Mouse (Mus musculus) heart, embryonic 15.5 days (tissue): Measurements from ENCODE around the gene Myo1d. TPM values are rescaled to one million over a fixed set of nuclear protein-coding genes. Genes with fewer than 3 reads are reported as not detected.
A peak's percentile ranks its signal among the peaks of the same experiment; 100 is the strongest.

Experiments used
- ATAC-seq: fragments of 200-750 bp; cut with Nextera tagmentation; replicated peaks from 2 replicates; pipeline ENCODE4 v1.8.0; 2017; ENCODE audit warnings: low read depth, moderate TSS enrichment; ENCODE audit not compliant: insufficient number of reproducible peaks, insufficient read depth, low FRiP score
- H3K27ac ChIP-seq: fragments of 300-500 bp; sonication (generic); 2 replicates; pipeline ENCODE4 v1.5.1; 2015; ENCODE audit warnings: mild to moderate bottlenecking, inconsistent platforms
- H3K27me3 ChIP-seq: fragments of 300-500 bp; sonication (generic); 2 replicates; pipeline ENCODE4 v1.6.1; 2015; ENCODE audit warnings: inconsistent platforms
- H3K36me3 ChIP-seq: fragments of 300-500 bp; sonication (generic); 2 replicates; pipeline ENCODE4 v1.6.1; 2015; ENCODE audit warnings: mild to moderate bottlenecking, inconsistent platforms
- H3K4me1 ChIP-seq: fragments of 300-500 bp; sonication (generic); replicated peaks from 2 replicates; pipeline ENCODE4 v1.6.1; 2015; ENCODE audit warnings: inconsistent platforms
- H3K4me2 ChIP-seq: fragments of 300-500 bp; sonication (generic); 2 replicates; pipeline ENCODE4 v1.6.1; 2015; ENCODE audit warnings: inconsistent platforms, mild to moderate bottlenecking, moderate library complexity
- H3K4me3 ChIP-seq: fragments of 300-500 bp; sonication (generic); 2 replicates; pipeline ENCODE4 v1.5.1; 2015; ENCODE audit warnings: mild to moderate bottlenecking, inconsistent platforms
- H3K9ac ChIP-seq: fragments of 300-500 bp; sonication (generic); 2 replicates; pipeline ENCODE4 v1.6.1; 2015; ENCODE audit warnings: mild to moderate bottlenecking, inconsistent platforms
- H3K9me3 ChIP-seq: fragments of 300-500 bp; sonication (generic); replicated peaks from 2 replicates; pipeline ENCODE4 v1.6.1; 2016; ENCODE audit warnings: inconsistent platforms
- WGBS: fragments of 180-500 bp; shearing (Covaris S2); methylation state at CpG from one replicate; pipeline ENCODE4 v1.1.7; 2015; ENCODE audit warnings: mixed read lengths; 5-methylcytosine and 5-hydroxymethylcytosine counted together
- polyA plus RNA-seq: library from polyadenylated mRNA; unstranded; fragments of >200 nt; fragmentation: Nextera tagmentation; extraction: Ambion mirVana; gene quantifications from 2 replicates; pipeline ENCODE4 v1.2.1, GENCODE M21; 2015

The Myo1d gene
- polyA plus RNA-seq, 1 experiment from 2014 or later: 6.9 TPM

GRCm38 (mm10) chr11:80613534-80613933, 166.3 kb downstream of the Myo1d start:
- H3K9ac ChIP-seq: no peak overlapping the region
- ATAC-seq: no peak
- H3K27ac ChIP-seq: no peak overlapping the region
- H3K9me3 ChIP-seq: no peaks in the 10 kb centered on the region
- no peaks in the 10 kb centered on the region for H3K4me1 ChIP-seq
- no peaks in the 10 kb centered on the region for H3K27me3 ChIP-seq
- no peaks in the 10 kb centered on the region for H3K36me3 ChIP-seq
- WGBS: 4% methylated on average over 6 of the region's 6 CpGs
- no peak overlapping the region for H3K4me2 ChIP-seq
- H3K4me3 ChIP-seq: no peak overlapping the region

DNA sequence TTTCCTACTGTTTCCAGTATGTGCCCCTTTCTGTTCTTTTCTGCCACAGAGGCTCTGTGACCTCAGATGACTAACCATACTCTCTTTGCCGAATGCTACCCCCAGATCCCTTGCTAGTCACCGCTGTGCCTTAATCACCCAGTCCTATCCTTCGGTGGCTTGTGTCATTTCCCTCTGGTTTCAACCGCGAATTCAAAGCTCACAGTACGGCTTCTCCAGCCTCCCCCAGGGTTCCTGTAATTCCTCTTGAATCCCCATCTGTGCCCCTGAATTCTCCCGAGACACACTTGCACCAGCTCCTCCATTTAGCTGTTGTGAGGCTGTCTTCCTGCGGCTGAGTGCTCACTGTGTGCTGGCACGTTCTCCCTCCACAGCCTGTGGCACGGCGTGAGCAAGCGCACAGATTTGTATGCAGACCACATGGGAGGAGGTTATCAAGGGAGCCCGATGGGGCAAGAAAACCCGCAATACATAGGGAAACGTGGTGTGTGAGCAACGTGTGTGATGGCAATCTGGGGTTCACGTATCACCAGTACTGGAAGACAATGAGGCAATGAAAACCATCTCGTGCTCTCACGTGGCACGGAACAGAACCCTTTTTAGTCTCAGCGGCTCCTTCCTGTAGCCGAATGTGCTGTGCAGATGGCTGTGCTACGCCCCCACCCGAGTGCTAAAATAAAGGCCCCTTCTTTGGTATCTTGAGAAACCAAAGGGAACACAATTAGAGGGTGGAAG, 177.0 kb downstream of the Myo1d start:
- Histone ChIP-seq H3K4me2 (peak overlapping the region; percentile 72), H3K27ac (no peak overlapping the region), H3K9ac (peak overlapping the region; percentile 35; the same call in 1 of the 2 replicates), H3K36me3 (no peaks in the 10 kb centered on the region), H3K9me3 (no peaks in the 10 kb centered on the region), H3K27me3 (peaks cover 3% of the 10 kb centered on the region; the same call in 1 of the 2 replicates), H3K4me3 (peak overlapping the region; percentile 41), H3K4me1 (peaks cover 12% of the 10 kb centered on the region)
- 7% methylated on average over 24 of the region's 24 CpGs for WGBS
- no peak; the same call in 1 of the 2 replicates for ATAC-seq

DNA sequence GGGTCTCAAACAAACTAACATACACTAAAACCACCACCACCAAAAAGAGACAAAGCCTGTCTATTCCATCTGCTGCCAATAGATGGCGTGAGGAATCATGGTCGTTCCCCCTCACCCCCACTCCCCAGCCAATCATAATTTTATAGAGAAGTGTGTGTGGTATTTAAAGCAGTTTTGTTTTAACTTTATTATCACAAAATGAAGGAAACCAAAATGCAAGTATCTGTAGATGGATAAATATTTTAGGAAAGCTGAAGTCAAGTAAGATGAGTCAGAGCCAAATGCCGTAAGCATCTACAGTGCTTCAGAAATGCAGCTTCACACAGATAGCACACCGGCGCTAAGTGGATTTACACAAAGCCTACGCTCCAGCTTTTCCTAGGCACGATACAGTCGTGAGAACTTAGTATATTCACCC, 177.8 kb downstream of the Myo1d start:
- ATAC-seq: no peak
- H3K27me3 ChIP-seq: peaks cover 3% of the 10 kb centered on the region; the same call in 1 of the 2 replicates
- no peak overlapping the region for H3K27ac ChIP-seq
- no peaks in the 10 kb centered on the region for H3K9me3 ChIP-seq
- H3K4me2 ChIP-seq: peak overlapping the region; percentile 72
- H3K9ac ChIP-seq: no peak overlapping the region
- no peak overlapping the region for H3K4me3 ChIP-seq
- WGBS: 17% methylated on average over 8 of the region's 8 CpGs
- H3K36me3 ChIP-seq: no peaks in the 10 kb centered on the region
- H3K4me1 ChIP-seq: peaks cover 12% of the 10 kb centered on the region

- H3K27ac ChIP-seq: no peak overlapping the region
- H3K9ac ChIP-seq: no peak overlapping the region
- H3K4me1 ChIP-seq: peaks cover 12% of the 10 kb centered on the region
- WGBS: 61% methylated on average over 20 of the region's 20 CpGs
- peaks cover 3% of the 10 kb centered on the region; the same call in 1 of the 2 replicates for H3K27me3 ChIP-seq
- ATAC-seq: no peak
- no peak overlapping the region for H3K4me3 ChIP-seq
- no peak overlapping the region for H3K4me2 ChIP-seq
- H3K36me3 ChIP-seq: no peaks in the 10 kb centered on the region
- no peaks in the 10 kb centered on the region for H3K9me3 ChIP-seq
Measured at GRCm38 (mm10) chr11:80601040-80601864, 178.6 kb downstream of the Myo1d start.

DNA sequence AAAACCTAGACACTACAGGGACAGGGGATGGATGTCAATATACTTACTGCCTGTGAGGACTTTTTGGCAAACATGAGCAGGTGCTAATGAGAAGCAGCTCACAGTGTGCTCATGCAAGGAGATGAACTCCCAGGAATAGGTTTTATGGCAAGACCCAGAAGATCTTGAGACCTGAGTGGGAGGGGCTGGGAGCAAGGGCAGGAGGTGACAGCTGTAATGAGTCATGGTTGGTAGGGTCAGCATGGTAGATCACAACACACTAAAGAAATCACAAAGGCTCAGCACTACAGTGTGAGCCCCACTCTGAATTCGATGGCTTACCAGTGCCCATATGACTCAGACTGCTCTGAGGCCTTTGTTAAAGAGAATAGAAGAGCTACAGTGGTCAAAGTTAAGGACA, 184.3 kb downstream of the Myo1d start:
- WGBS: 85% methylated on average over 1 of the region's 1 CpGs
- Histone ChIP-seq H3K9me3 (no peaks in the 10 kb centered on the region), H3K4me2 (no peak overlapping the region), H3K4me3 (no peak overlapping the region), H3K9ac (no peak overlapping the region), H3K27ac (no peak overlapping the region), H3K27me3 (no peaks in the 10 kb centered on the region), H3K4me1 (no peaks in the 10 kb centered on the region), H3K36me3 (no peaks in the 10 kb centered on the region)
- ATAC-seq: no peak

DNA sequence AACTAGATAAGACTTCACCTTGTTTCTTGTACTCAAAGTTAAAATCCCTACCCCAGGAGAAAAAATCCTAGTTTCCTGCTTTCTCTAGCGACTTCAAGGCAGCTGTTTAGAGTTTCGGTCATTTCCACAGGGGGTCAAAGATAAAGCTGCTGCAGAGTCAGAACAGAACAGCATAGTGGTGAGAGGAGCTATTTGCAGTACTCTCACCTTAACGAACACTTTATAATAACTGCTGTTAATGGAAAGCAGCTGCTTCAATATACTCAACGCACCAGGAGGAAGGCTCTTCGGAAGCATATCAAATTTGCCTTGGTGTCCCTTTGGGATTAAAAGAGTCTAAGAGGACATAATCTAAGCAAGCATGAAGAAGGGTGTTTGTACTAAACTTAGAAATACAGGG, 190.4 kb downstream of the Myo1d start:
- no peak overlapping the region for H3K27ac ChIP-seq
- H3K9ac ChIP-seq: no peak overlapping the region
- no peaks in the 10 kb centered on the region for H3K27me3 ChIP-seq
- WGBS: 20% methylated on average over 5 of the region's 5 CpGs
- no peak for ATAC-seq
- no peaks in the 10 kb centered on the region for H3K36me3 ChIP-seq
- no peak overlapping the region for H3K4me3 ChIP-seq
- H3K9me3 ChIP-seq: no peaks in the 10 kb centered on the region
- no peak overlapping the region for H3K4me2 ChIP-seq
- H3K4me1 ChIP-seq: no peaks in the 10 kb centered on the region

GRCm38 (mm10) chr11:80585761-80586160, 194.1 kb downstream of the Myo1d start:
- Histone ChIP-seq H3K4me2 (no peak overlapping the region), H3K9ac (no peak overlapping the region), H3K9me3 (no peaks in the 10 kb centered on the region), H3K36me3 (no peaks in the 10 kb centered on the region; the same call in 1 of the 2 replicates), H3K27me3 (no peaks in the 10 kb centered on the region), H3K4me1 (no peaks in the 10 kb centered on the region), H3K4me3 (no peak overlapping the region), H3K27ac (no peak overlapping the region)
- no peak for ATAC-seq

GRCm38 (mm10) chr11:80585211-80585610, 194.6 kb downstream of the Myo1d start:
- 59% methylated on average over 11 of the region's 11 CpGs for WGBS
- no peak for ATAC-seq
- H3K4me1 ChIP-seq: no peaks in the 10 kb centered on the region

DNA sequence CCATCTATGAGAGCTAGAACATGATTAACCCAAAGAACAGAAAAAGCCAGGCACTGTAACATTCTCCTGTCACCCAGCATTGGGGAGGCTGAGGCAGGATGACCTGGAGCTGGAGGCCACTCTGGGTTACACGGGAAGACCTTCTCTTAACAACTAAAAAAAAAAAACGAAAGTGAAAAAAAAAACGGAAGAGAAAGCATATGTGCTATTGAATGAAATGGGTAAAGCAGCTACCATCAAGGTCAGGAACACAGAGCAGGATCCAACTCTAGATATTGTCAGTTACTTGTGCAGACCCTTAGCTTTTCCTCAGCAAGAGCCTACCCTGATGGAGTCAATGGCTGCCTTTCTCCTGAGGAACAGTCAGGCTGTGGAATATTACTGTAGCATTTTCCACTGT, 199.3 kb downstream of the Myo1d start:
- ATAC-seq: no peak
- Histone ChIP-seq H3K9ac (no peak overlapping the region), H3K27me3 (no peaks in the 10 kb centered on the region), H3K36me3 (no peaks in the 10 kb centered on the region; the same call in 1 of the 2 replicates), H3K4me2 (no peak overlapping the region), H3K27ac (no peak overlapping the region), H3K4me3 (no peak overlapping the region), H3K9me3 (no peaks in the 10 kb centered on the region), H3K4me1 (0 out of 2 replicates have a peak, but pooled peaks cover 4% of the 10 kb centered on the region)
- WGBS: 76% methylated on average over 3 of the region's 3 CpGs

More at GRCm38 (mm10) chr11:80585211-80585610, 194.6 kb downstream of the Myo1d start:
- Histone ChIP-seq H3K27me3 (no peaks in the 10 kb centered on the region), H3K27ac (no peak overlapping the region), H3K9me3 (no peaks in the 10 kb centered on the region), H3K36me3 (no peaks in the 10 kb centered on the region; the same call in 1 of the 2 replicates), H3K4me2 (no peak overlapping the region), H3K4me3 (no peak overlapping the region), H3K9ac (no peak overlapping the region)

GRCm38 (mm10) chr11:80577747-80578640, 201.8 kb downstream of the Myo1d start:
- no peak overlapping the region for H3K27ac ChIP-seq
- WGBS: 42% methylated on average over 14 of the region's 14 CpGs
- H3K9me3 ChIP-seq: no peaks in the 10 kb centered on the region
- no peak overlapping the region for H3K9ac ChIP-seq
- no peak overlapping the region for H3K4me3 ChIP-seq
- H3K4me2 ChIP-seq: 0 out of 2 replicates have a peak overlapping the region, but pooled peaks have one; percentile 29
- peak; percentile 62; the same call in 1 of the 2 replicates for ATAC-seq
- no peaks in the 10 kb centered on the region for H3K27me3 ChIP-seq
- 0 out of 2 replicates have a peak, but pooled peaks cover 4% of the 10 kb centered on the region for H3K4me1 ChIP-seq
- H3K36me3 ChIP-seq: no peaks in the 10 kb centered on the region

DNA sequence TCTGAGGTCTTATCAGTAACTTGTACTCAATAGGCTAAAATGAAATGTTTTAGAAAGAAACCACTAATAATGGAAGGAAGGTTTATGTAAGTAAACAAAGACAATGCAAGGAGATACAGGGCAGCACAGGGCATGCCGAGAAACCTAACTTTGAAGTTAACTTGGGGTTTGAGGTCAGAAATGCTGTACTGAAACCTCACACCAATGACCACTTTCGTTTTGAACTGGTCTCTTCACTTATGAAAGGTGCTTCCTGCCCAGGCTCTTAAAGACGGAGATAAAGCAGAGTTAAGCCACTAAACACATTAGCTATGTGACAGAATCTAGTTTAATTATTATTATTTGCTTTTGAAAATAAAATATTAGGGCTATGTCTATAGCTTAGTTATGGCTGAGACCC, 204.0 kb downstream of the Myo1d start:
- Histone ChIP-seq H3K9ac (no peak overlapping the region), H3K4me2 (no peak overlapping the region), H3K4me3 (no peak overlapping the region), H3K27me3 (no peaks in the 10 kb centered on the region), H3K27ac (no peak overlapping the region), H3K9me3 (no peaks in the 10 kb centered on the region), H3K4me1 (0 out of 2 replicates have a peak, but pooled peaks cover 4% of the 10 kb centered on the region), H3K36me3 (no peaks in the 10 kb centered on the region)
- WGBS: 60% methylated on average over 3 of the region's 3 CpGs
- no peak for ATAC-seq
